Mouse (Mus musculus) embryonic facial prominence, embryonic 12.5 days (tissue): Measurements from ENCODE around the gene Rad9a. TPM values are rescaled to one million over a fixed set of nuclear protein-coding genes. Genes with fewer than 3 reads are reported as not detected.
A peak's percentile ranks its signal among the peaks of the same experiment; 100 is the strongest.

Experiments
- ATAC-seq: fragments of 200-750 bp; cut with Nextera tagmentation; 2 replicates; pipeline ENCODE4 v1.8.0; 2017; ENCODE audit not compliant: insufficient number of reproducible peaks, insufficient read depth, low FRiP score, low TSS enrichment
- H3K27ac ChIP-seq: fragments of 300-500 bp; sonication (generic); 2 replicates; pipeline ENCODE4 v1.5.1; 2016; ENCODE audit warnings: mild to moderate bottlenecking
- H3K27me3 ChIP-seq: fragments of 300-500 bp; sonication (generic); 2 replicates; pipeline ENCODE4 v1.6.1; 2016; ENCODE audit warnings: mild to moderate bottlenecking, moderate library complexity
- H3K36me3 ChIP-seq: fragments of 300-500 bp; sonication (generic); 2 replicates; pipeline ENCODE4 v1.6.1; 2016; ENCODE audit warnings: mild to moderate bottlenecking
- H3K4me1 ChIP-seq: fragments of 300-500 bp; sonication (generic); 2 replicates; pipeline ENCODE4 v1.6.1; 2016
- H3K4me2 ChIP-seq: fragments of 300-500 bp; sonication (generic); replicated peaks from 2 replicates; pipeline ENCODE4 v1.6.1; 2016; ENCODE audit warnings: mild to moderate bottlenecking, moderate library complexity
- H3K4me3 ChIP-seq: fragments of 300-500 bp; sonication (generic); 2 replicates; pipeline ENCODE4 v1.5.1; 2016; ENCODE audit warnings: mild to moderate bottlenecking
- H3K9ac ChIP-seq: fragments of 300-500 bp; sonication (generic); 2 replicates; pipeline ENCODE4 v1.6.1; 2016; ENCODE audit warnings: mild to moderate bottlenecking, moderate library complexity
- H3K9me3 ChIP-seq: fragments of 300-500 bp; sonication (generic); 2 replicates; pipeline ENCODE4 v1.6.1; 2016; ENCODE audit warnings: mild to moderate bottlenecking, moderate library complexity
- WGBS: fragments of 180-500 bp; shearing (Covaris S2); methylation state at CpG from one replicate; pipeline ENCODE4 v1.1.7; 2016; 5-methylcytosine and 5-hydroxymethylcytosine counted together
- polyA plus RNA-seq: library from polyadenylated mRNA; unstranded; fragments of >200 nt; fragmentation: Nextera tagmentation; extraction: Ambion mirVana; gene quantifications from 2 replicates; pipeline ENCODE4 v1.2.1, GENCODE M21; 2016

The Rad9a gene
- polyA plus RNA-seq, 1 experiment from 2014 or later, result 45.2 TPM

GRCm38 (mm10) chr19:4156771-4157170 is 44.7 kb downstream of the Rad9a start:
- 89% methylated on average over 12 of the region's 12 CpGs for WGBS
- Histone ChIP-seq H3K9me3 (no peaks in the 10 kb centered on the region), H3K9ac (no peak overlapping the region), H3K27me3 (no peaks in the 10 kb centered on the region), H3K4me2 (no peak overlapping the region), H3K36me3 (peaks cover 67% of the 10 kb centered on the region), H3K4me1 (no peaks in the 10 kb centered on the region), H3K4me3 (no peak overlapping the region), H3K27ac (no peak overlapping the region)
- ATAC-seq, result no peak

- Histone ChIP-seq H3K36me3 (peaks cover 70% of the 10 kb centered on the region), H3K4me3 (no peak overlapping the region), H3K4me1 (no peaks in the 10 kb centered on the region), H3K9me3 (no peaks in the 10 kb centered on the region), H3K9ac (no peak overlapping the region), H3K27me3 (no peaks in the 10 kb centered on the region), H3K27ac (no peak overlapping the region), H3K4me2 (no peak overlapping the region)
- WGBS, result 71% methylated on average over 20 of the region's 20 CpGs
- ATAC-seq, result no peak
These were observed 45.3 kb downstream of the Rad9a start for GRCm38 (mm10) chr19:4156073-4156579.

- H3K27ac ChIP-seq, result no peak overlapping the region
- H3K9ac ChIP-seq, result no peak overlapping the region
- peaks cover 72% of the 10 kb centered on the region for H3K36me3 ChIP-seq
- H3K27me3 ChIP-seq, result no peaks in the 10 kb centered on the region
- no peaks in the 10 kb centered on the region for H3K4me1 ChIP-seq
- no peak overlapping the region for H3K4me3 ChIP-seq
- 73% methylated on average over 6 of the region's 6 CpGs for WGBS
- no peak overlapping the region for H3K4me2 ChIP-seq
- no peak for ATAC-seq
- no peaks in the 10 kb centered on the region for H3K9me3 ChIP-seq
These were observed 46.0 kb downstream of the Rad9a start for GRCm38 (mm10) chr19:4155223-4156072.

GRCm38 (mm10) chr19:4154437-4155222 is 46.8 kb downstream of the Rad9a start:
- Histone ChIP-seq H3K4me1 (peaks cover 2% of the 10 kb centered on the region; the same call in 1 of the 2 replicates), H3K36me3 (peaks cover 74% of the 10 kb centered on the region), H3K9me3 (no peaks in the 10 kb centered on the region), H3K4me3 (no peak overlapping the region), H3K4me2 (no peak overlapping the region), H3K9ac (no peak overlapping the region), H3K27me3 (no peaks in the 10 kb centered on the region), H3K27ac (no peak overlapping the region)
- 77% methylated on average over 13 of the region's 13 CpGs for WGBS
- ATAC-seq, result no peak

GRCm38 (mm10) chr19:4153232-4153654 is 48.2 kb downstream of the Rad9a start, which contains the start of gene Ptprcap:
Ptprcap (plus strand) TSS chr19:4153604.
- Histone ChIP-seq H3K4me2 (no peak within 1 kb of the TSS), H3K9me3 (no peaks in the 10 kb centered on the region), H3K4me1 (peaks cover 11% of the 10 kb centered on the region), H3K9ac (peak within 1 kb of the TSS; percentile 19; the same call in 1 of the 2 replicates), H3K36me3 (peaks cover 60% of the 10 kb centered on the region), H3K27me3 (no peaks in the 10 kb centered on the region), H3K4me3 (no peak within 1 kb of the TSS), H3K27ac (0 out of 2 replicates have a peak within 1 kb of the TSS, but pooled peaks have one; percentile 6)
- WGBS, result 76% methylated on average over 11 of the region's 11 CpGs
- no peak for ATAC-seq

- Histone ChIP-seq H3K36me3 (peaks cover 54% of the 10 kb centered on the region), H3K4me3 (no peak overlapping the region), H3K27me3 (no peaks in the 10 kb centered on the region), H3K27ac (no peak overlapping the region), H3K9me3 (no peaks in the 10 kb centered on the region), H3K9ac (no peak overlapping the region), H3K4me1 (peaks cover 16% of the 10 kb centered on the region), H3K4me2 (no peak overlapping the region)
- ATAC-seq, result no peak
- 85% methylated on average over 8 of the region's 8 CpGs for WGBS
These were observed 48.8 kb downstream of the Rad9a start for GRCm38 (mm10) chr19:4152445-4153231.

- H3K36me3 ChIP-seq, result peaks cover 47% of the 10 kb centered on the region
- no peak overlapping the region for H3K9ac ChIP-seq
- H3K27ac ChIP-seq, result no peak overlapping the region
- H3K4me3 ChIP-seq, result no peak overlapping the region
- 88% methylated on average over 5 of the region's 5 CpGs for WGBS
- H3K9me3 ChIP-seq, result no peaks in the 10 kb centered on the region
- H3K4me2 ChIP-seq, result no peak overlapping the region
- no peak for ATAC-seq
- H3K4me1 ChIP-seq, result peaks cover 17% of the 10 kb centered on the region
- H3K27me3 ChIP-seq, result no peaks in the 10 kb centered on the region
These were observed 49.6 kb downstream of the Rad9a start for GRCm38 (mm10) chr19:4151898-4152297.

- 68% methylated on average over 5 of the region's 5 CpGs for WGBS
- no peaks in the 10 kb centered on the region for H3K27me3 ChIP-seq
- H3K4me2 ChIP-seq, result no peak overlapping the region
- no peak overlapping the region for H3K27ac ChIP-seq
- no peak overlapping the region for H3K9ac ChIP-seq
- H3K4me3 ChIP-seq, result no peak overlapping the region
- peaks cover 17% of the 10 kb centered on the region for H3K4me1 ChIP-seq
- H3K9me3 ChIP-seq, result no peaks in the 10 kb centered on the region
- no peak for ATAC-seq
- peaks cover 43% of the 10 kb centered on the region for H3K36me3 ChIP-seq
These were observed 50.0 kb downstream of the Rad9a start for GRCm38 (mm10) chr19:4151488-4151860.

- H3K4me2 ChIP-seq, result no peak overlapping the region
- 0 out of 2 replicates have a peak, but pooled peaks cover under 1% of the 10 kb centered on the region for H3K9me3 ChIP-seq
- H3K4me1 ChIP-seq, result peaks cover 17% of the 10 kb centered on the region
- H3K27me3 ChIP-seq, result no peaks in the 10 kb centered on the region
- peaks cover 36% of the 10 kb centered on the region for H3K36me3 ChIP-seq
- 88% methylated on average over 22 of the region's 22 CpGs for WGBS
- H3K9ac ChIP-seq, result no peak overlapping the region
- no peak for ATAC-seq
- no peak overlapping the region for H3K27ac ChIP-seq
- H3K4me3 ChIP-seq, result no peak overlapping the region
These were observed 50.6 kb downstream of the Rad9a start for GRCm38 (mm10) chr19:4150567-4151487.

- H3K4me3 ChIP-seq, result peak overlapping the region; percentile 86
- H3K27ac ChIP-seq, result no peak overlapping the region
- H3K36me3 ChIP-seq, result peaks cover 33% of the 10 kb centered on the region
- H3K9ac ChIP-seq, result 0 out of 2 replicates have a peak overlapping the region, but pooled peaks have one; percentile 82
- no peak for ATAC-seq
- H3K4me1 ChIP-seq, result peaks cover 17% of the 10 kb centered on the region
- 93% methylated on average over 17 of the region's 17 CpGs for WGBS
- no peaks in the 10 kb centered on the region for H3K27me3 ChIP-seq
- H3K4me2 ChIP-seq, result peak overlapping the region; percentile 75; the same call in 1 of the 2 replicates
- H3K9me3 ChIP-seq, result 0 out of 2 replicates have a peak, but pooled peaks cover 4% of the 10 kb centered on the region
These were observed 51.5 kb downstream of the Rad9a start for GRCm38 (mm10) chr19:4149764-4150461.
